Mouse (Mus musculus) mouse embryonic stem cell (cell line): Measurements from ENCODE around the gene Gdf7.

Experiments used
- in situ Hi-C, 2 experiments: fragments of 300-500 bp; cut with MboI; formaldehyde crosslinking; loops; 1 replicate in 1 of 2; 3 replicates in 1 of 2; pipeline ENCODE4 v1.14.3; 2019 to 2020; ENCODE audit warnings: low sequenced_read_pairs in 2 of 2, low pct_unique_long_range_greater_than_20kb in 1 of 2, mixed read lengths in 1 of 2; ENCODE audit not compliant: unreplicated experiment in 1 of 2

The Gdf7 gene

GRCm38 (mm10) chr12:8269627-8270026 is 32.1 kb downstream of the Gdf7 start:
- in situ Hi-C loops, result no loop called here

GRCm38 (mm10) chr12:8266311-8266710 is 35.4 kb downstream of the Gdf7 start:
- in situ Hi-C loops, result no loop called here

GRCm38 (mm10) chr12:8260297-8260696 is 41.5 kb downstream of the Gdf7 start:
- in situ Hi-C loops, result no loop called here
